Mouse (Mus musculus): ENCODE measurements at regions not wholly inside any gene's neighbourhood (a gene's known extent, or its start where the extent isn't known, plus 50 kb on each side); places are given as distances from the start of the nearest gene placed in this dataset.

- TF ChIP-seq EP300 (IDR thresholded peaks at IDR 0.05; ENCODE audit: insufficient read depth, low read depth, low read length) (no peak), CTCF (IDR thresholded peaks at IDR 0.05; ENCODE audit: low read depth, low read length) (no peak), POLR2A (IDR thresholded peaks at IDR 0.05; ENCODE audit: insufficient read depth, low read length) (no peak)
These were observed 189.6 kb downstream of the Pdcd6ip start for GRCm38 (mm10) chr9:113518482-113518881.

Measured in ES-Bruce4 (cell line).